Mouse (Mus musculus) neural tube, embryonic 10.5 days (tissue): ENCODE results near the gene Pgm2.

Experiments used
- DNase-seq: peaks from one replicate; pipeline ENCODE4 v3.0.0-alpha.2; 2017; ENCODE audit warnings: low spot score; ENCODE audit errors: extremely low spot score

The Pgm2 gene

GRCm38 (mm10) chr5:64140202-64140601 is 47.5 kb downstream of the Pgm2 start:
- DNase-seq, result no peak

- DNase-seq, result no peak
Observed at GRCm38 (mm10) chr5:64144315-64144714, 51.6 kb downstream of the Pgm2 start.

- DNase-seq, result no peak
Observed at GRCm38 (mm10) chr5:64146384-64147005, 53.7 kb downstream of the Pgm2 start.

GRCm38 (mm10) chr5:64149184-64150127 is 56.7 kb downstream of the Pgm2 start:
- DNase-seq, result no peak

GRCm38 (mm10) chr5:64153319-64153718 is 60.6 kb downstream of the Pgm2 start:
- DNase-seq, result no peak

- DNase-seq, result peak; percentile 46
Observed at GRCm38 (mm10) chr5:64155861-64156550, 63.3 kb downstream of the Pgm2 start, which contains the start of gene Tbc1d1. Gene Tbc1d1 (plus strand): TSS chr5:64156305.

GRCm38 (mm10) chr5:64156579-64156978 is 63.8 kb downstream of the Pgm2 start:
- DNase-seq, result peak; percentile 29

GRCm38 (mm10) chr5:64157926-64158325 is 65.2 kb downstream of the Pgm2 start:
- DNase-seq, result no peak

GRCm38 (mm10) chr5:64158501-64158900 is 65.8 kb downstream of the Pgm2 start:
- peak; percentile 29 for DNase-seq

- DNase-seq, result no peak
Observed at GRCm38 (mm10) chr5:64159065-64159780, 66.5 kb downstream of the Pgm2 start.

- DNase-seq, result peak; percentile 83
Observed at GRCm38 (mm10) chr5:64159781-64160704, 67.3 kb downstream of the Pgm2 start.

GRCm38 (mm10) chr5:64160705-64161391 is 68.1 kb downstream of the Pgm2 start:
- DNase-seq, result peak; percentile 35

GRCm38 (mm10) chr5:64161917-64162316 is 69.2 kb downstream of the Pgm2 start:
- DNase-seq, result no peak

GRCm38 (mm10) chr5:64162582-64162981 is 69.8 kb downstream of the Pgm2 start:
- DNase-seq, result no peak

- DNase-seq, result no peak
Observed at GRCm38 (mm10) chr5:64164414-64164813, 71.7 kb downstream of the Pgm2 start.

GRCm38 (mm10) chr5:64165826-64166225 is 73.1 kb downstream of the Pgm2 start:
- DNase-seq, result no peak

- DNase-seq, result no peak
Observed at GRCm38 (mm10) chr5:64168990-64169540, 76.3 kb downstream of the Pgm2 start.

- DNase-seq, result no peak
Observed at GRCm38 (mm10) chr5:64172884-64173283, 80.1 kb downstream of the Pgm2 start.

- no peak for DNase-seq
Observed at GRCm38 (mm10) chr5:64173302-64173701, 80.6 kb downstream of the Pgm2 start.
